Mouse (Mus musculus) E14TG2a.4 (cell line): ENCODE results near the gene Azin2.

ENCODE experiments used
- H3K27me3 ChIP-seq: 2 replicates; pipeline ENCODE4 v1.6.1; 2014; ENCODE audit warnings: low read length, control low read depth; ENCODE audit not compliant: insufficient read depth
- H3K36me3 ChIP-seq: 2 replicates; pipeline ENCODE4 v1.6.1; 2014; ENCODE audit warnings: low read length, control low read depth; ENCODE audit not compliant: insufficient read depth
- H3K4me1 ChIP-seq: replicated peaks from 2 replicates; pipeline ENCODE4 v1.6.1; 2014; ENCODE audit warnings: low read depth, low read length, control low read depth
- H3K4me3 ChIP-seq: replicated peaks from 2 replicates; pipeline ENCODE4 v1.5.1; 2014; ENCODE audit warnings: mild to moderate bottlenecking, low read length
- H3K9me3 ChIP-seq: 2 replicates; pipeline ENCODE4 v1.6.1; 2014; ENCODE audit warnings: low read length, control low read depth
- CTCF ChIP-seq: conservative IDR thresholded peaks from 2 replicates; pipeline ENCODE4 v1.5.1; 2014; ENCODE audit warnings: low read length
- NANOG ChIP-seq: IDR thresholded peaks from 2 replicates; pipeline ENCODE4 v1.6.1; 2014; ENCODE audit warnings: borderline replicate concordance, low read length, mixed read lengths
- POU5F1 ChIP-seq: IDR thresholded peaks from 2 replicates; pipeline ENCODE4 v1.6.1; 2014; ENCODE audit warnings: low read length, borderline replicate concordance

Gene Azin2

GRCm38 (mm10) chr4:128962029-128962925 lies at the start of gene Azin2:
Azin2 (minus strand) TSS chr4:128962442.
- peaks cover 26% of the 10 kb centered on the region for H3K27me3 ChIP-seq
- H3K36me3 ChIP-seq: peaks cover 16% of the 10 kb centered on the region
- peaks cover 58% of the 10 kb centered on the region for H3K4me1 ChIP-seq
- TF ChIP-seq NANOG (no peak), CTCF (no peak), POU5F1 (no peak)
- peak within 1 kb of the TSS; percentile 89 for H3K4me3 ChIP-seq
- H3K9me3 ChIP-seq: no peaks in the 10 kb centered on the region

GRCm38 (mm10) chr4:129011604-129012121 lies 49.4 kb upstream of the Azin2 start:
- peaks cover 62% of the 10 kb centered on the region for H3K36me3 ChIP-seq
- no peak overlapping the region for H3K4me3 ChIP-seq
- TF ChIP-seq NANOG (no peak), POU5F1 (no peak), CTCF (no peak)
- peaks cover 65% of the 10 kb centered on the region for H3K4me1 ChIP-seq
- H3K27me3 ChIP-seq: no peaks in the 10 kb centered on the region
- H3K9me3 ChIP-seq: peaks cover 2% of the 10 kb centered on the region; the same call in 1 of the 2 replicates

DNA sequence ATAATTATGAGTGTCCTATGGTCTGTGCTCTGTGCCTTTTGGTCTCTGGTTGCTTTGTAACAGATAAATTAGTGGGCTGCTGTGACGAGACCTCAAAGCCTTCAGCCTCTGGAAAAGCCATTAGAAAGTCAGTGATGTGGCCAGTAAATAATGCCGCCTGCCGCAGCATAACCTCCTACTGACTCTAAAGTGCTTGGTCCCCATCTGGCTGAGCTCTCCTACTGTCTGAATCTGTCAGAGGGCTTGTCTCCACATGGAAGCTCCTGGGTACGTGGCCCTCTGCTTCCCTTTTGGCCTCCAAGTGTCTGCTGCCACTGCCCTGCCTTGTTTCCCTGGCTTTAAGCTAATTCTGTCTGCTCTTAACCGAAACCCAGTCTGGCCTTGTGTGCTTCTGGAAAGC lies 47.3 kb upstream of the Azin2 start:
- peaks cover 55% of the 10 kb centered on the region for H3K4me1 ChIP-seq
- TF ChIP-seq NANOG: no peak
- TF ChIP-seq POU5F1: no peak
- TF ChIP-seq CTCF: no peak
- no peaks in the 10 kb centered on the region for H3K27me3 ChIP-seq
- peaks cover 83% of the 10 kb centered on the region for H3K36me3 ChIP-seq
- H3K4me3 ChIP-seq: no peak overlapping the region
- no peaks in the 10 kb centered on the region for H3K9me3 ChIP-seq

DNA sequence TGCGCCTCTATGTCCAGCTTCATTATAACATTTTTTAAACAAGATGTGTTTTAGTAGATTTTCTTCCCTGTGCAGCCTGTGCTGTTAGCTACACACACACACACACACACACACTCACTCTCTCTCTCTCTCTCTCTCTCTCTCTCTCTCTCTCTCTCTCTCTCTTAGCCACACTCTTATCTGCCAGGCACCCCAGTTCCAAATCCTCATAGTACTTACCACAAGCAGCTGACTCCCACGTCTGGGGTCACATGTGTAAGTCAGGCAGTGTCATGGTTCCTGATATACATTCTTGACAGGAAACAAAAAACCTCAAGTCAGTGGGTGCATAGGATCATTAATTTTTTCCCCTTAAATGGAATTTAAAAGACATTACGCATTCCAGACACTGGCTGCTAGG lies 46.4 kb upstream of the Azin2 start:
- no peak for TF ChIP-seq CTCF
- Histone ChIP-seq H3K9me3 (no peaks in the 10 kb centered on the region), H3K27me3 (no peaks in the 10 kb centered on the region), H3K4me3 (no peak overlapping the region), H3K36me3 (peaks cover 90% of the 10 kb centered on the region), H3K4me1 (peaks cover 57% of the 10 kb centered on the region)

DNA sequence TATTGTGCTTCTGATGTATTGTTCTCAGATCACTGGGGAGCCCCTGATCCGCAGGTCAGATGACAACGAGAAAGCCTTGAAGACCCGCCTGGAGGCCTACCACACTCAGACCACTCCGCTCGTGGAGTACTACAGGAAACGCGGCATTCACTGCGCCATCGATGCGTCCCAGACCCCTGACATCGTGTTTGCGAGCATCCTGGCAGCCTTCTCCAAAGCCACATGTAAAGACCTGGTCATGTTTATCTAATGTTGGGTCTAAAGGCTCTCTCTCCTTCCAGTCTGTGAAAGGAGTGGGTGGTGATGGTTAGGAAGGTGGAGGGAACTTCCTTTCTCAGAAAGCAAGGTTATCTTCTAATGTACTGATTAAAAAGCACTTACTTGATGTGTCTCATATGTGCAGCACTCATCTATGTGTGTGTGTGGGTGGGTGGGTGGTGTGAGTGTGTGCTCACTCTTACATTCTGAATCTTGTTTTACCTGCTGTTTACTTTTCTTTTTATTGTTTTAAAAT lies 45.8 kb upstream of the Azin2 start:
- TF ChIP-seq CTCF: no peak
- H3K36me3 ChIP-seq: peaks cover 96% of the 10 kb centered on the region
- H3K27me3 ChIP-seq: no peaks in the 10 kb centered on the region
- no peaks in the 10 kb centered on the region for H3K9me3 ChIP-seq
- H3K4me1 ChIP-seq: peaks cover 57% of the 10 kb centered on the region
- H3K4me3 ChIP-seq: no peak overlapping the region

GRCm38 (mm10) chr4:129003720-129004119 lies 41.5 kb upstream of the Azin2 start:
- peaks cover 41% of the 10 kb centered on the region for H3K4me1 ChIP-seq
- TF ChIP-seq NANOG (no peak), CTCF (no peak)
- no peak overlapping the region for H3K4me3 ChIP-seq
- H3K36me3 ChIP-seq: peaks cover 98% of the 10 kb centered on the region
- H3K27me3 ChIP-seq: no peaks in the 10 kb centered on the region
- H3K9me3 ChIP-seq: no peaks in the 10 kb centered on the region

DNA sequence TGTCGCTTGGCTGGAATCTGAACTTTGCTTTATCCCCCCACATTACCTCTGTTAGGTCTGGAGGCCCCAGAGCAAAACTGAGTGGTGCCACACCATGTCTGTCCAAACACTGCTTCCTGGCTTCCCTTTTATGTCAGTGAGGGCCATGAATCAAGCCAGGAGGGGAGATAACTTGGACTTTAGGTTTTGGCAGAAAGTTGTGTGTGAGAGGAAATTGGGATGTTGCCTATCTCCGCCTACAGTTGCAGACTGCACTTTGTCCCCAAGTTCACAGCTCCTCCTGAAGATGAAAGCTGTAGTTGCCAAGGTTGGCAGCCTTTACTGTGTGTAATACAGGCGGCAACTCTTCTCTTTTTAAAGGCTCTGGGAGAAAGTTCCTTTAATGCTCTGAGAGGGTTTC lies 38.5 kb upstream of the Azin2 start:
- no peak overlapping the region for H3K4me3 ChIP-seq
- no peaks in the 10 kb centered on the region for H3K9me3 ChIP-seq
- peaks cover 95% of the 10 kb centered on the region for H3K36me3 ChIP-seq
- TF ChIP-seq CTCF (no peak), POU5F1 (no peak), NANOG (no peak)
- no peaks in the 10 kb centered on the region for H3K27me3 ChIP-seq
- peaks cover 54% of the 10 kb centered on the region for H3K4me1 ChIP-seq

DNA sequence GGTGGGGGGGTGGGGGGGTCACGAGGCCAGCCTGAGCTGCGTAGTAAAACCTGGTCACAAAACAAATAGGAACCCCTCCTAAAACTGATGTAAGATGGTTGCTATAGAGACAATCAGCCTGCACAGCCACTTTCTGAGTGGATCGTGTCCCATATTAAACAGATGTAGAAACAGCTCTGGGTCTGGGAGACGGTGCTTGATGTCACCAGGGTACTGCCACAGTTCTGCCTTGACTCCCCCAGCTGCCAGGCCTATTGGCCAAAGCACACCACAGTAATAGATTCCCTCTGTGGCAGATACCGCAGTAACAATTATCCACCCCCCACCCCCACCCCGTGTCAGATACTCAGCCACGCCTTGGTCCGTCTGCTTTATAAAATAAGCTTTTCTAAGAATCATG lies 36.2 kb upstream of the Azin2 start:
- TF ChIP-seq POU5F1 (no peak), NANOG (no peak), CTCF (no peak)
- no peaks in the 10 kb centered on the region for H3K27me3 ChIP-seq
- H3K36me3 ChIP-seq: peaks cover 86% of the 10 kb centered on the region
- no peaks in the 10 kb centered on the region for H3K9me3 ChIP-seq
- no peak overlapping the region for H3K4me3 ChIP-seq
- peaks cover 65% of the 10 kb centered on the region for H3K4me1 ChIP-seq

GRCm38 (mm10) chr4:128997258-128997657 lies 35.0 kb upstream of the Azin2 start:
- TF ChIP-seq CTCF: no peak
- no peak for TF ChIP-seq NANOG
- no peak for TF ChIP-seq POU5F1
- Histone ChIP-seq H3K4me3 (0 out of 2 replicates have a peak overlapping the region, but pooled peaks have one; percentile 23), H3K36me3 (peaks cover 74% of the 10 kb centered on the region), H3K4me1 (peaks cover 59% of the 10 kb centered on the region), H3K9me3 (no peaks in the 10 kb centered on the region), H3K27me3 (no peaks in the 10 kb centered on the region)
